Mouse (Mus musculus) urinary bladder, adult 18-20 months (tissue): ENCODE results near the gene Cd200r1.

ENCODE experiments used
- DNase-seq, 2 experiments: peaks; one replicate each; pipeline ENCODE4 v3.0.0; 2022; ENCODE audit warnings: low spot score in 2 of 2, mixed read lengths in 2 of 2

The Cd200r1 gene

DNA sequence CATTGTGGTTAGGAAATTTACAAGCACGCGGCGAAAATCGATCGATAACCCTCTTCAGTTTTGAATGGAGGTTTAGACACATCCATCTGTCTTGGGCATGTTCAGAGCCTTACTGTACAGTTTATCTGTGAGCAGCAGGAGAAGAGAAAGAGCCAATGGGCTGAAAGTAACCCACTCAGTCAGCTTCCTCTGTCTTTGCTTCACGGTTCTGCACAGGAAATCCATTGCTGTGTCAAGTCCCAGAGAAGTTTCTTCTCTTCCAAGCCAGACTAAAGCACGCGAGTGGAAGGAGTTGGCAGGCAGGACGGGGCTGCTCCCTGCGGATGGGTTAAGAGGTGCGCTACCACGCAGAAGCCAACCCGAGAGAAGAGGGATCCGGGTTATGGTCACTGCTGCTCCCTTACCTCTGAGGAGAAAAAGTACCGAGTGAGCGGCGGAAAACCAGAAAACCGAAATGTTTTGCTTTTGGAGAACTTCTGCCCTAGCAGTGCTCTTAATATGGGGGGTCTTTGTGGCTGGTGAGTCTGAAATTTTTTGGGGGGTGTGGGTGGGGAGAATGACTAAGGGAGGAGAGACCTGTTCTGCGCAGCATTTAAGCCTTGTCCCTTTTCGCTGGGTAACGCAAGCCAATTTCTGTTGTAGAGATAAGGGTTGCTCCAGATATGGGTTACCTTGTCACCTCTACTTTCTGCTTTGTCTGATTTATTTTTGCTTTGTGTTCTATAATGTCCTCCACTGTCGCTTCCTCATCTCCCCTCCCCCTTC, at the start of gene Cd200r1:
Cd200r1 (plus strand) TSS at position 182 of the 765 bp plus-strand sequence.
- no peak for DNase-seq

DNA sequence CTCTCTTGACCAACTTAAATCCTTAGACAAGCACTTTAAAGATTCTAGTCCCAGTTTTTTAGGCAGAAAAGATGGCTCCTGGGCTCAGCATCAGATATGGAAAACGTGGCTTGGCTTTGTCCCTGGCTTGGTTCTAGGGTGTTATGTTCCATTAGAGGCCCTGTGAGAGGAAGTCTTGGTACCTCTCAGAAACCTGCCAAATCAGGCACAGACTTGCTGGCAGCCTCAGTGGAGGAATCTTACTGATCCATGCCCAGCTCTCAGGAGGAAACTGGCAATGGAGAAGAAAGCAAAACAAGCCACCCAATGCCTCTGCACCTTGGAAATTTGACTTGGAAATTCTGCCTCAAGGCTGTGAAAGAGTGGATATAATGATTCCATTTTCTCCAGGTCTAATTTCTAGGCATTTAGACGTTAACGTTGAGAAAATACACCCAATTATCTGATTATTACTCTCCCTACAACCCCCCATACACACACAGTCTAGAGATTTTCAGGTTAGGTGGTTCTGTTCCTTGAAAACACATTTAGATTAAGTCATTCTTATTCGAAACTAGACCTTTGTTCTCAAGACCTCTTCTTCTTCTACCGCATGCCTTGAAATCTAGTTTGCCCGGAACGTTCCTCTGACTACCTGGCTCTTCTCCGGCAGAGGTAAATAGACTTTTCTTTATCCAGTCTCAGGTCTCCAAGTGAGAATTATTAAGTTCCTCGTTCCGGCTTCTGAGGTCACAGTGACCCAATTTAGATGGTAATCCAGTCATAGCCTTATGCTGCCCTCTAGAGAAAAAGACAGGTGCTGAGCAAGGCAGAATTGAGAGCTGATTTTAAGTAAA, 49.0 kb upstream of the Cd200r1 start:
- peak in 1 of 2 experiments; percentile 11 for DNase-seq

DNA sequence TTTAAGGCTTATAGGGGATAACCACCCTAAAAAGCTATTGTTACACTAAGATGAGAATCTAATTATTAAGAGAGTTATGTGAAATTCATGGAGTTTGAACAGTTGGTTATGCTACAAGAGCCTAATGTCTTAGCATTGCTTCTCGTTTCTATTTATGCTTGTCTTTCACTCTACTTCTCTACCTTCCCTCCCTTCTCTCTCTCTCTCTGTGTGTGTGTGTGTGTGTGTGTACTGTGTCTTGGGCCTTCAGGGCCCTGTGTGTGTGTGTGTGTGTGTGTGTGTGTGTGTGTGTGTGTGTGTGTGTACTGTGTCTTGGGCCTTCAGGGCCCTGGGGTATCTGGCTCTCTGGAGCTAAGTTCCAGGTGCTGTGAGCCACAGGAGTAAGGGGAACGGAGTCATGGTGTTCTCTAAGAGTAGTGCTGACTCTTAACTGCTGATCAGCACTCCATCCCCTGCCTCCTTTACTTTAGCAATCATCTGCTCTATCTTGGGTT, 48.3 kb upstream of the Cd200r1 start:
- DNase-seq = no peak

DNA sequence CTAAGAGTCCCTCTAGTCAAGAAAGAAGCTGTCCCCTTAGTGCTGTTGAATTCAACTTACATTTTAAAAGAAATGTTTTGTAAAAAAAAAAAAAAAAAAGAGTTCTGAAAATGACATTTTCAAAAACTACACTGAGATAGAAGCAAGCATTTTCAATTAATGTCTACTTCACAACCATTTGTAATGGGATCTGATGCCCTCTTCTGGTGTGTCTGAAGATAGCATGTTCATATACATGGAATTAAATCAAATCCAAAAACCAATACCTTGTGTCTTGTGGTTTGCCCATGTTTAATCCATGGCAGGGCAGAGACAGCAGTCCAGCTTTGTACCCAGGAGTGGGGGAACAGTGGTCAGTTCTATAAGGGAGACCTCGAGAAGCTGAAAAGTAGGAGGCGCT, 47.7 kb upstream of the Cd200r1 start:
- DNase-seq = no peak

DNA sequence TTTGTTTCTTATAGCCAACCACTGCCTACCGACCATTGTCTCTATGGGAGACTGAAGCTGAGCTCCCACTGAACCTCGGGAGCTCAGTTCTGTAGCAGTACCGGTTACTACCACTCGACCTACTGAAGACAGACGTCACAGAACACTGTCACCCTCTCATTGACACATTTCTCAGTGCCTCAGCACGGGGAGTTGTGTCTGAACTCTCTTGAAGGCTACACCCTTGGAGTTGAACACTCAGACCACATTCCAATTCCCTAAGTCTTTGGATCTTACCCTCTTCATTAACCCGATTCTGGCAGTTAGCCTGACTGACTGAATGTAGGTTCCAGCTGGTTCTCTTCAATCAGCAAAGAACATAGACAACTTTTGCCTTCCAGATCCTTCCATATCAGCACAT, 46.2 kb upstream of the Cd200r1 start:
- no peak for DNase-seq

DNA sequence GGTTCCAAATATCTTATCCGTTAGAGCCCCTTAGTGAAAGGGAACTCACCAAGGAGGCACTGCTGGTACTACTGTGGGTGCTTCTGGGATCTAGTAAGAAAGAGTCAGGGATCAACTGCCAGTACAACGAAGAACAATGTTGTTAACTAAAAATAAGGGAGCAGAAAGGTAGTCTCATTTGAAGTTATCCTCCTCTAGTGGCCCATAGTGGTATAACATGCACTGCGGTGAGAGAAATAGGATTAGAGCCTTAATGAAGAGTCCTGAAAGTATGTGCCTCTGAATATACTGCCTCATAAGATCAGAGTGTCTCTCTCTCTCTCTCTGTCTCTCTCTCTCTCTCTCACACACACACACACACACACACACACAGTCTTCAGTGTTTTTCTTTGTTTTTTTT, 45.0 kb upstream of the Cd200r1 start:
- no peak for DNase-seq

DNA sequence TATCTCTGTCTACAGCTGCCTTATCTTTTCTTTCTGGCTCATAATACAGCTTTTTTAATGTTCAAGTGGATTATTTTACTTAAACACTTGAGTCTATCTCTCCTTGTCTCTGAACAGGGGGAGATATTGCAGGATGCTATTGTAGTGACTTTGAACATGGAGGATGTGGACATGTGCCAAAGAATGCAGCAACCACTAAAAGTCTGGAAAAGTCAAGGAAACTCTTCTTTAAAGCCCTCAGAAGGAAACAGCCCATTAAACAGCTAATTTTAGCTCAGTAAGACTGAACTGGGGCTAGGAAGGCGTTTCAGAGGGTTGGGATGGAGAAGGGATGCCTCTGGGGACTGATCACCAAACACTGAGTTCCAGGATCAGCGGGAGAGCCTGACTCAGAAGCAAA, 42.9 kb upstream of the Cd200r1 start:
- no peak for DNase-seq

DNA sequence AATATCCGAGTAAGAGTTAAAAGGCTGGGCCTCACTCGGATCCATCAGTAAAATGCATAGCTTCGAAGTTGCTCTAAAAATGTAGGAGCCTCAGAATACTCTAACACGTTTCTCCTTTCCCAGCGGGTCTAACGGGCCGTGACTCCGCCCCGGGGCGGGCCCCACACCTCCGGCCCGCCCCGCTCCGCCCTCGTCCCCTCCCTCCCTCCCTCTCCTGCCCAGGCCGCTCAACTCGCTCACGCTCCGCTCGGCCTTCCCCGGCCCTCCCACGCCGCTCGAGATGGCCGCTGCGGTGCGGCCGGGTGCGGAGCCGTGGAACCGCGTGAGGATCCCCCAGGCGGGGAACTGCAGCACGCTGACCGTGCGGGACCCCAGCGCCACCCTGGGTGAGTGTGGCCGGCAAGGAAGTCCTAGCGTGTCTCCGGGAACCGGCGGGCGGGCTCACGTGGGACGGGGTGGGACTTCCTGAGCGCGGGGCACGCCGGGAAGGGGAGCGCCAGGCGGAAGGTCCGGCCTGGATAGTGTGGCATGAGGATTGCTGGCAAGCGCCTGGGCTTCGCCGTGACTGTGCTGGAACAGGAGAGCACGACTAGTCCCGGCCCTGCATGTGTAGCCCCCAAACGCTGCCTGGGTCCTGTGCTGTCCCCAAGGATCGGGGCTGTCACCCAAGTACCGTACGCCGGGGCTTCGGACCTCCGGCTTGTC, 41.3 kb upstream of the Cd200r1 start, which contains the start of gene Nepro:
Nepro (plus strand) TSS at position 219 of the 705 bp plus-strand sequence.
- DNase-seq = peak; percentile 92 to 99

DNA sequence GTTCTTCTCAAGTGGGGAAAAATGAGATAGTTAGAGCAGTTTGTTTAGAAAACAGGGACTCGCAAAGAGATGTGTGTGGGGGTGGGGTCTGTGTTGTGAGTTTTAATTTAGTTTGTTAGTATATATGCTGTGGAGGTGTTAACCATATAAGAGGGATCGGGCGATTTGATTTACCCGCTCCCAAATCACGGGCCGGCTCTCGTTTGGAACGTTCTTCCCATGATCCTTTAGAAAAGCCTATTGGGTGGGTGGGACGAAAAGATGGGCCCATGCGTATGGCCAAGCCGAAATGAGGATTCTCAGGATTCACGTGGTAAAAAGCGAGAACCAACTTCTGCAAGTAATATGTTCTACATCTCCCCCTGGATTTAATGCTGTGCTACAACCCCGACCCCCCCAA, 40.7 kb upstream of the Cd200r1 start:
- no peak for DNase-seq

DNA sequence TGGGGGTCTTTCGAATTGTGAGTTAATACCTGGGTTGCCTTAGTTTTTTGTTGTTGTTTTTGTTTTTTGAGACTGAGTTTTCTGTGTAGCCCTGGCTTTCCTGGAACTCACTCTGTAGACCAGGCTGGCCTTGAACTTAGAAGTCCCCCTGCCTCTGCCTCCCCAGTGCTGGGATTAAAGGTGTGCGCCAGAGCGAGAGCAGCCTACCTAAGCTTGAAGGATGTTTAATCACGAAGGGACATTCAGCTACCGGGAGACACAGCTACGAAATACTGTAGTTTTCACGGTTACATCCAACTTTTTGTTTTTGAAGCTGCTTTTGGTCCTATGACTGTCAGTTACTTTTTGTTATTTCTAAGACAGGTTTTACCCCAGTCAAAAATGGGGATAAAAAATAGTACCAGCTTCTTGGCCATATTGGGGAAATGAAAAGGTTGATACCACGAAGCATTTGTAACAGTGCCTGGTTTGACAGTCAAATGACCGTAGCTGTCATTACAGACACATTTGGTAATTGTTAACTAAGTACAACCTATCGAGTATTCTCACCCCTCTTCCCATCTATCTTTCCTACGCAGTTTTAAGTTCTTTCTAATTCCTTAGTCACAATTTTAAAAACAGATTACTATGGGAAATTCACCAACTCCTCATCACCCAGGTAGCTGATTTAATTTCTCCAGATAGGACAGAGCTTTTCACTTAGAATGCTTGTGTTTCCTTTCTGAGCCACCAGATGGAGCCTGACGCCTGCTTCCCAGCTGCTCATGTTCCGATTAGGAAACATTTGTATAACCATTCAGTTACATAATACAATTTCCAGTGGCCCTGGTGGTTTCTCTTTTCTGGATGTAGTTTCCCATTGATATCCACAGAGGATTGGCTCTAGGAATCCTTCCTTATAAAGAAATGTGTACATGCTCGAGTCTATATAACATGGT, 40.0 kb upstream of the Cd200r1 start:
- DNase-seq = peak; percentile 28 to 64

DNA sequence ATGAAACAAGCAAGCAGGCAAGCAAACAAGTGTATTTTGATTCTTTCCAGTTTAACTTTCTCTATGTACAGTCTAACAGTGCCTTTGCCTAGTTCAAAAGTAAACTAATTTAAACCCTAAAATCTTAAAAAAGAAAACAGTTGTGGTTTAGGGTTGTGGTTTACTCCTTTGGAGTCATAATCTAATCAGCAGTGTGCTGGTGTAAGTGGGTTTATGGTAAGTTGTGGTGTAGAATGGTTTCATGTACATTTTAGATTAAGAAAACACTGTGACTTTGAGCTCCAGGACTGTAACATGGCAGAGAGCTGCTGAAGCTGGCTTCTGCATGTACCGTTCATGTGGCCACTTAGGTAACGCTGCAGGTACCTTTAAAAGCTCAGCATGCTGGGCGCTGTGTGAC, 38.0 kb upstream of the Cd200r1 start:
- no peak for DNase-seq

DNA sequence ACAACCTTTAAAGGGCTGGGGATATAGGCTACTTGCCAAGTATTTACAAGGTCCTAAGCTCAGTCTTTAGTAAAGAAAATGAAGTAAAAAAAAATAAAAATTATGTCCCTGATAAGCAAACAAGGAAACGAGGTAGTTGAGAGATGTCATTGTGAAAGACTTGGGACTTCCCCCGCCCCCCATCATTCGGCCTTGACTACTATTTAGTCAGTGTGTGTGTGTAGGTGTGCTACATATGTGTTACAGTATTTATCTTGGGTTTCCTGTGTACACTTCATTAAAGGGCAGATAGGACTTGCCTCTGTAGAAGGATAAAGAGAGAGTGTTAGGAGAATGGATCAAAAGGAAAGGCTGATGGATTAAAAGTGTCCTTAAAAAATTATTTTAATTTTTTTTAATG, 31.5 kb upstream of the Cd200r1 start:
- DNase-seq = no peak

DNA sequence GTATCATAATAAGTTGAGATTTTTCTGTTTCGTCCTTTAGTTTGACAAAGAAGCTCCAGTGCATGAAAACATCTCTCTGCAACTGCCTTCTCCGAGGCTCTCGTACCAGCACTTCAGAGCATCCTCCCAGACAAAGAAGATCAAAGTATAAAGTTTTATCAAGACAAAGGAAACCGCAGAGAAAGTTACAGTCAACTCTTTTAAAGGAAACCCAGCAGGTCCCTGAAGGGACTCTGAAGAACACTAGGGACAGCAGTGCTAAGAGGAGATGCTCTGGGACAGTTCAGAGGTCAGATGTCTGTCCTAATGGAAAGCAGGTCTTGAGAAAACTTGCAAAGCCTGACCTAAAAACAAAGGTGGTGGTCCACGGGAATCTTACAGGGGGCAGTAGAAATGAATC, 29.9 kb upstream of the Cd200r1 start:
- DNase-seq = no peak

DNA sequence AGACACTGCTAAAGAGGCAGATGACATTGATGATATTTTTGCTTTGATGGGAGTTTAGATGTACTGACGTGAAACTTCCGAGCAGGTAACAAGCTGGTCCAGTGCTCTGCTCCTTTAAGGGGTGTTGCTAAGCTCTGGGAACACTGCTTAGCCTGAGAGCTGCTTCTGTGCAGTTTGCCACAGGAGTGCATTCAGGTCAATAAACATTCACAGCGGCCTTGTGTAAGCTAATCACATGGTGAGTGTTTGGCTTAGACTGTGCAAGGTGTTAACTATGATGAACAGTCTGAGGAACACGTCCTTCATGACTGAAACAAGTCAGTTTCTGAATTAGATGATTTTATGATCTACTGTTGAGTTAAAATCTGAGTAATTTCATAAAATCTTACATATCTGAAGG, 29.4 kb upstream of the Cd200r1 start:
- DNase-seq = no peak

DNA sequence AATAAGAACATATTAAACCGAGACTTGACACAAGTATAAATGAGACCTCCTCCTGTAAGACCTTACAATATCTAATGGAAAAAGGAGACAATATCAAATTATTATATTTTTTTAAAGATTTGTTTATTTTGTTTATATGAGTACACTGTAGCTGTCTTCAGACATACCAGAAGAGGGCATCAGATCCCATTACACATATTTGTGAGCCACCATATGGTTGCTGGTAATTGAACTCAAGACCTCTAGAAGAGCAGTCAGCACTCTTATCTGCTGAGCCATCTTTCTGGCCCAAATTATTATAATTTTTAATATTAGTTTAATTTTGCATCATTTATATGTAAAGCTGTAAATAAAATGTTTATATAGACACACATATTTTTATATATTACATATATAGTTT, 22.8 kb upstream of the Cd200r1 start:
- DNase-seq = no peak

DNA sequence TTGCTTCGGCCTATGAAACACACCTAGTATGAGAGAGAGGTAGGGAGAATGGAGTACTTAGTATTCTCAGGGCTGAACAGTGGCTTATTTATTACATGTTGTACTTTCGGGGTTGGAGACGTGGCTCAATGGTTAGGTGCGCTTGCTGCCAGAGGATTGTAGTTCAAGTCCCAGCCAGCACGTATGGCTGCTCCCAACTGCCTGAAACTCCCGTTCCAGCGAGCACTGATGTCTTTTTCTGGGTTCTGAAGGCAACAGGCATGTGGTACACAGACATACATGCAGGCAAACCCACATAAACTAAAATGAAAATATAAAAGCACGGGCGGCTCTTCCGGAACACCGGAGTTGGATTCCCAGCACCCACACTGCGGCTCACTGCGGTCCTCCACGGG, 20.1 kb upstream of the Cd200r1 start:
- peak in 1 of 2 experiments; percentile 13 for DNase-seq

DNA sequence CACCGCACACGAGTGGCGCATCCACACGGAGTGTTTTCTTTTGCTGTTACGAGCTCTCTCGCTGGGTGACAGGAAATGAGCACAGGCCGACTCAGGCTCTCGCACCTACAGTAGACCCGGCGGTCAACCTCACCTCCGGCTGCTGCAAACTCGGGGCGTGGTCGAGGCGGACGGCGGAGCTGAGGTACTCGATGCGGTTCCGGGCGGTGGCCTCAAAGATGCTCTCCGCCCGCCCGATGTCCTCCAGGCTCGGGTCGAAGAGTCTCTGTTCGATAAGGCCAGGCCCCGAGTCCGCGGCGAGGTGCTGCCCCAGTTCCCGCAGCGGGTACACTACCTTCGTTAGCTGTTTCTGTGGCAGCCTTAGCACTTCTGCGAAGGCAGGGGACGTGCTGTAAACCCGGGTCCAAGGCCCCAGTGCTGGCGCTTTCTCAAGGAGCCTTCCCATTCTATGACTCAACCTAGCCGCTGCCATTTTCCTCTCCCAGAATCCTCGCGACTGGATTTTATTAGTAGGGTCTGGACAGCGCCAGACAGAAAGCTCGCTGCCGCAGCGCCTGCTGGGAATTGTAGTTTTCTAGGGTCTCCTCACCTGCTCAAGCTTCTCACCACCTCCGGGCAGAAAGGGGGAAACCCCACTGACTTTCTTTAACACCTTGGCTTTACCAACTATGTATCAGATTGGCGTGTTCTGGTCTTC, 19.5 kb upstream of the Cd200r1 start, which contains the start of gene Gtpbp8:
Gtpbp8 (minus strand) TSS at position 498 of the 697 bp plus-strand sequence.
- peak; percentile 77 to 84 for DNase-seq

DNA sequence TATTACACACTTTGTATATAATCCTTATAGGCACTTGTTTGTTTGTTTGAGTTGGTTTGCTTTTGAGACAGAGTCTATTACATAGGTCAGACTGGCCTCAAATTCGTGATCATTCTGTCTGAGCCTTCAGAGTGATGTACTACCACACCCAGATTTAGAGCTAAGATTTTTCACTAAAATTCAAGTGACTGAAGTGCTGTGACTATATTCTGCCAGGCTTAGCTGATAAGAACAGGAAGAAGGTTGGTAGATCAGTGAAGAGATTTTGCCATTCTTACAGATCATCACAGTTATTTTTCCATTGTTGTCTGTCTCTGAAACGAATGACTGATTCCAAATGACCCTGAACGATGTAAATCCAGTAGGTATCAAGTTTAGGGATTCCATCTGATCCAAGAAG, 17.5 kb upstream of the Cd200r1 start:
- no peak for DNase-seq

DNA sequence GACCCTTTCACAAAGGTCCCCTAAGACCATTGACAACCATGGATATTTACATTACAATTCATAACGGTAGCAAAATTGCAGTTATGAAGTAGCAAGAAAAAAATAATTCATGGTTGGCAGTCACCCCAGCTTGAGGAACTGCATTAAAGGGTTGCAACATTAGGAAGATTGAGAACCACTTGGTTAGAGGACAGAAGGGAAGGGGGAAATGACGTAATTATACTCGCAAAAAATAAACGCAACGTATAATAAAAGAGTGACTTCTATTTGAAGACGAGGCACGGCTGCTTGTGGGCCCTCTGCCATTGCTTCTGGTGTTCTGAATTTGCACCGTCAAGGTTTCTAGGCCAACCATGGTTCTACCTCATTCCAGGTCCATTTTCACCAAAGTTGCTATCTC, 7.8 kb upstream of the Cd200r1 start:
- DNase-seq = no peak

DNA sequence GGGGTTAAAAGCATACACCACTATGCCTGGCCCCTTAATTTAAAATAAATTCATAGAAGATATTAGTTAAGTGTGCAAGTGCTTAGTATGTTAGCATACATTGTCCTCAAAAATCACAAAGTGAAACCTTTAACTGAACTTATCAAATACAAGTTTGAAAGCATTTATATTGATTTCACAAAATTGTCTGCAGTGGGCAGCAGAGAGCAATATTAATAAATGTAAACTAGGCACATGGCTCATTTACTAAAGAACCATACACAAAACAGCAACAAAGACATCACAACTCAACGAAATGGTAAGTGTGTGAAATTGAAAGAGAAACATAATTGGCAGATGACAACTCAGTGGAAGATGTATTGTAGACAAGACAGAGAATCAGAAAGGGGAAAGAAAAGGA, 3.7 kb upstream of the Cd200r1 start:
- DNase-seq = no peak
